Mouse (Mus musculus) ovary, postnatal 14 days (tissue): Measurements from ENCODE around the gene Ppard.

ENCODE experiments used
- DNase-seq: peaks from one replicate; pipeline ENCODE4 v3.0.0; 2022; ENCODE audit warnings: low spot score

Gene Ppard

GRCm38 (mm10) chr17:28224615-28225014 is 7.9 kb upstream of the Ppard start:
- no peak for DNase-seq

GRCm38 (mm10) chr17:28226014-28226413 is 6.5 kb upstream of the Ppard start:
- peak; percentile 84 for DNase-seq

DNA sequence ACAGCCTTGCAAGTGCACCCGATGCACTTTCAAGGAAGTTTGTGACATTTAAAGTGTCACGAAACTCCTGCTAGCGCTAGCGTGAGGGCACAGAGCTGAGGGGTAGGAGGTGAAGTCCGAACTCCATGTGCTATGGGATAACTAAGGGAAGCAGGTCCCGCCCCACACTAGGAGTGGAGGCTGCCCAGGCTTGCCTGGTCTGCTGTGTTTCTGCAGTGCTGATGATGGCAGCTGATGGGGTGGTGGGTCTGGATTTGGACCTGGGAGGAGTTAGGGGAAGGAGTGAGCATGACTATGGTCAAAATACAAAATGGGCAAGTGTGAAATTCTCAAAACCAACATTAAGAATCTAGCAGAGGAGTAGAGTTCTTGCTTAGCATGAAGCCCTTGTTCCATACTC is 2.0 kb upstream of the Ppard start:
- DNase-seq, result no peak

DNA sequence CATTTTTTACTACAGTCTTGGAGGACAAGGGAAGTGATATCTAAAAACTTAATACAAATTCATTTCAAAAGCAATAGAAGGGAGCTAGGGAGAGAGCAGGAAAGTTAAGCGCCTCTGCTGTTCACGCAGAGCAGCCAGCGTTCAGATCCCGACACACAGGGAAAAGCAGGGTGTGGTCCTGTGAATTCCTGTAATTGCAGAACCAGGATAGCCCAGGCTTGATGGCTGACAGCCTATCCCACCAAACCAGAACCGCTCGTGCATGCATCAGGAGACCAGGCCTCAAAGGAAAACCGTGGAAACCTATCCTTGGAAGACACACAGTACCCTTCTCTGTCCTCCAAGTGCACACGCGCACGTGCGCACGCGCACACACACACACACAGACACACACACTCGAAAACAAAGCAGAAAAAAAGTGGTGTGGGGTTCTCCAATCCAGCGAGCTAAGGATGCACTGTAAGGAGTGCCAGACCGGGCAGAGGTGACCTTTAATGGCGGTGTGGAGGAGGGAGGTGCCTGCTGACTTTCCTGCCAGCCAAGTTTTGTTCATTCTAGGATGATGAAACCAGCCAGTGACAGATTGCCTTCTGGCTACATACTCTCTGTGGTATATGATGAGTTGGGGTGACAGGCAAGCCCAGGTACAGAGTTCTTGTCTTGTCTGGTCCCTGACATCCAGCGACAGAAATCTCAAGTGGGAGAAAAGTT is 1.3 kb upstream of the Ppard start:
- DNase-seq, result no peak

- no peak for DNase-seq
Measured at GRCm38 (mm10) chr17:28233091-28233731, 711 bp downstream of the Ppard start.

DNA sequence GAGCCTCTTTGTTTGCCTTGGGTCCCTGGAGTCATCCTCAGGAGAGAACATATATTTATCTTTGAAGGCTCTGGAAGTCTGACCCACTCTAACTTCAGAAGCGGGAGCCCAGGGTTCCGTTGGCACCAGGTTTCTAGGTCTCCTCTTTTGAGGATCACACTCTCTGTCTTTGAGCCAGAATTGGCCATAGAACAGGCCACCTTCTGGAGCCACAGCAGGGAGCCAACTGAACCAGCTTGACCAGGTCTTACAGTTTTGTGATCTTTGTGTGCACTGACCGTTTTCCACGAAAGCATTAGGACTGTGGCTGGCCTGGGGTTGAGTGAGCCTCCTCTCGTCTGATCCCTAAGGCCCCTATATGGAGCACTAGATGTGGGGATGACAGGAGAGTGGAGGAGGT is 2.1 kb downstream of the Ppard start:
- DNase-seq, result no peak

DNA sequence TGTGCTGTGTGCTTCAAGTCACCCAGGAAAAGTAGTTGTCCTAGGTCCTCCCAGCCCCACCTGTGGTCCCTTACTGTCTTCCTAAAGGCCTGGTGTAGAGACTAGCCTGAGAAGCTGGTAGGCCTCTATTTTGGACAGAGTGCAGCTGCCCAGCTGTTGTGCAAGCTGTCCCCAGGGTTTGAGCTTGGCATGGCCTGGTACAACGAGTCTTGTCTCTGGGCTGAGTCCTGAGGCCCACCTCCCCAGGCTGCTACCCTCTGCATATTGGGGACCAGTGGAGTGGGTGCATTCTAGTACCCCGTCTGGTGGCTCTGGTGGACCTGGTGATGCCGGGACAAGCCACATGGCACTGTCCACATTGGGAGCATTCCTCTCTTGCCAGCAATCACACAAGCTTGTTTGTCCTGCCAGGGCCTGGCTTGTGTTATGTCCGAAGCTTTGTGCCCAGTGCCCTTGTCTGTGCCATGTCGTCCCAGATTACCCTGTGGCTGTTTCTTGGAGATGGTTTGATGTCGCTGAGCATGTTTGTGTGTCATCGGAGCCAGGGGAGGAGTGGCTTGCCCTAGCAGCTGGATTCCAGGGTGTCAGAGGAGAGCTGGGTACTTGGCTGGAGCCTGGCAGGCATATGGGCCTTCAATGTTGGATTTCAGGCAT is 3.6 kb downstream of the Ppard start:
- no peak for DNase-seq

- no peak for DNase-seq
Measured at GRCm38 (mm10) chr17:28236636-28237015, 4.1 kb downstream of the Ppard start.

GRCm38 (mm10) chr17:28237362-28237761 is 4.9 kb downstream of the Ppard start:
- no peak for DNase-seq

DNA sequence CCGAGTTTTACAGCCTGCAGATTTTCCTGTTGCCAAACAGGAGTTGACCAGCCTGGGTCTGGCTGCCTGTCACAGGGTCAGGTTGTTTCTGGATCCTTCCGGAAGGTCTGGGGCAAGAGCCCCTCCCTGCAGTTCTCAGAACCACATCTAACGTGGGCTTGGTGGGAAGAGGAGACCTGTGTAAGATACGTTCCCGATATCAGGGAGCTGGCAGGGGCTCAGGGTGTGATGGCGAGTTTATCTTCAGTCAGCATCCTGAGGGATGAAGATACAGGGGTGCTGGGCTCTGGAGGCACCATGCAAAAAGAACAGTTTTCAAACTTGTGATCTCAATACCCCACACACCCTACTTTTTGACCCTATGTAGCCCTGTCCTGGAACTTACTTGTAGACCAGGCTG is 5.4 kb downstream of the Ppard start:
- DNase-seq, result no peak

- no peak for DNase-seq
Measured at GRCm38 (mm10) chr17:28240846-28241245, 8.3 kb downstream of the Ppard start.

DNA sequence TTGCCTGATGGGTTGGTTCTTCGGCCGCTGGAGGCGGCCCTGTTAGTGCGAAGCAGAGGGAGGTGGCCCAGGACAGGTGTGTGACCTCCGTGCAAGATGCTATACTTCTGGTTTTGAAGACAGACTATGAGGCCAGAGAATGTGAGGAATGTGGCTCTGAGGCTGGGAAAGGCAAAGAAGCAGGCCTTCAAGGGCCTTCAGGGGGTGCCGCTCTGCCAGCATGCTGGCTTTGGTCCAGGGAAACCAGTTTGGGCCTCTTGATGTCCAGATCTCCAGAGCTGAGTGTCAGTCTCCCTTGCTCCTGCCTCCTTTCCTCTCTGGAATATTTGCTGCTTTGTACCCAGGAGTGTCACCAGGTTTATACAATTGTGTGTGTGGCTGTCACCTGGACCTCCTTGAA is 9.8 kb downstream of the Ppard start:
- DNase-seq, result no peak

DNA sequence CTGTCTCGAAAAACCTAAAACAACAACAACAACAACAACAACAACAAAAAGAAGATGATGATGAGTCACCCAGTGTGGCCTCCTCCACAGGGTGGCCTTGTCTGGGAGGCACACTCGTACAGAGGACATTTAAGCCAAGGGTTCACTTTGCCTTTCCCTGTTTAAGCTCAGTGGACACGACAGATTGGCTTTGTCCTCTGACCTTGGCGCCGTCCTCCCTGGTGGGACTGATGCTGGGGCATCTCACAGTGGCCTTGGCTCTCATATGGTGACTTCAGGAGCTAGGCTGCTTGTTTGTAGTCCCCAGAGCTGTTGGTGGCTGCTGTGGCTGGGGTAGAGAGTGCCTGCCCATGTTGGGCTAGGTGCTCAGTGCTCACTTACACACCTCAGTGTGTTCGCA is 11.7 kb downstream of the Ppard start:
- no peak for DNase-seq

DNA sequence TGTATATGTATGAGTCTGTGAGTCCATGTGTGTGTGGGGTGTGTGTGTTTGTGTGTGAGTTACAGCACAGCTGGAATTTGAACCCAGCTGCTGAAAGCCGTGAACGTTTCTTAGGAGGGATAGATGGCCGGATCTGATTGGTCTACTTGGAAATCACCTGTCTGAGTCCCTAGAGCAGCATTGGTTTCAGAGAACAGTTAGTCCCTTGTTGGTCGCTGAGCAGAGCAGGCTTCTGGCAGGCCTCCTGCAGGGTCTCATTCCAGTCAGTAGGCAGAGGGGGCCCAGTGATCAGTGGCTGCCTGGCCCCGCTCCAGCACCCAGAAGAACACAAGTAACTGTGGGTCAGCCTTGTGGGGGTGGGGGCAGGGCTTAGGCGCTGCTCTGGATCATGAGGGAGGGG is 12.2 kb downstream of the Ppard start:
- no peak for DNase-seq

DNA sequence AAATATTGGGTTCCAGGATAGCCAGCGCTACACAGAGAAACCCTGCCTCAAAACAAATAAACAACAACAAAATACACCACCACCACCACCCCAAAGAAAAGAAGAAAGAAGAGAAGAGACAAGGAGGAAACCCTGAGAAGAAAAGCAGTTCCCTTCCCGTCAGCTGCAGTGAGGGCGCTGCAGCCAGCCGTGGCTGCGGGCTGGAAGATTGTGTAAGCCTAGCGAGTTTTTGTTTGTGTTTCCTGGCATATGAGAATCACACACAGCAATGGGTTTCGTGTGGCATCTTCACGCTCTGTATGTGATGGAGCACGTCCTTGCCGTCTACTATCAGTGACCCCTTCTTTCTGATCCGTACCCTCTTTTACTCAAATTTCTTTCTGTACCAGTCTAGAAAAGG is 14.1 kb downstream of the Ppard start:
- no peak for DNase-seq

DNA sequence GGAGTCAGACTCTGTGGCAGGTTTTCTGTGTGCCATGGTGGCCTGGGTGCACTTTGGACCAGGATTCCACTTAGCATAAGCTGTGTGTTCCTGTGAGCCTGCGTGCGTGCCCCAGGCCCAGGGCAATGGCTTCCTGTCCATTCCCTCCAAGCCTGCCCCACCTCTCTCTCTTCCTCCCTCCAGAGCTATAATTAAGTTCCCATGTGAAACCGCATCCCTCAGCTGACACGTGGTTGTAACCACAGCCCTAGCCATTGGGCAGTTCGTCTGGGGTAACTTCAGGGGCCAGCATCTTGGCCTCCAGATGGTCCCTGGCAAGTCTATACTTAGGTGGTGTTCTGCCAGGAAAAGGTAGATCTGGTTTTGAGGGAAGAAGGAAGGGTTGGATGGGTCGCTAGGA is 15.1 kb downstream of the Ppard start:
- DNase-seq, result no peak

DNA sequence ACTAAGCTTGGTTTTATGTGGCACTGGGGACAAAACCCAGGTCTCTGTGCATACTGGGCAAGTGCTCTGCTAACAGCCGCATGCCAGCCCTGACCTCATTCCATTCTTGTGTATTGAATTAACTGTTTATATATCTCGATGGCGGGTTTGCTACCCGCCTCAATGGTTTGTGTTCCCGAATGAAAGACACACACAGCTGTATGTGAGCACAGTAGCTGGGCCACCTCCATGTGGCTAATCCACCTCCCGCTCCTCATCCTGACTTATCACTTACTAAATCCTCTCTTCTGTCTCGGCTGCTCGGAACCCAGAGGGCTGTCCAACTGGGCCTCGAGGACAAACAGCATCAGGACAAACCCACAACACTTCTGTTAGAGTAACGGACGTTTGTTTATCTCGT is 16.6 kb downstream of the Ppard start:
- no peak for DNase-seq

- DNase-seq, result no peak
Measured at GRCm38 (mm10) chr17:28251579-28252280, 19.2 kb downstream of the Ppard start.

DNA sequence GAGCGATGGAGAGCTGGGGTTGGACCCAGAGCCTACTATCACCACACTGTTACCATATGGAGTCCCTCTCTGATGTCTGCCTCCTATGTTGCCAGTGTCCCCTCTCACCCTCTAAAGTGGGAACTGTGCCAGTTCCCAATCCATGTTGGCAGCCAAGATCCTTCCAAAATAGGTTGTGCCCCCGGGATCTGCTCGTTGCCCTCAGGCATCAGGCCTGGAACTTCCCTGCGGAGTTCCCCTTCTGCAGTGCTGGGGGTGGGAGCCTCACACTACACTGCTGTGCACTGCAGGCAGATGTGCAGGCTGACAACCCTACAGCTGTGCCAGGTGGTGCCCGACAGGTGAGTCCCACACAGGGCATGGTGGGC is 19.8 kb downstream of the Ppard start:
- DNase-seq, result no peak

GRCm38 (mm10) chr17:28253216-28253615 is 20.7 kb downstream of the Ppard start:
- DNase-seq, result no peak

GRCm38 (mm10) chr17:28254804-28255203 is 22.3 kb downstream of the Ppard start:
- DNase-seq, result no peak

DNA sequence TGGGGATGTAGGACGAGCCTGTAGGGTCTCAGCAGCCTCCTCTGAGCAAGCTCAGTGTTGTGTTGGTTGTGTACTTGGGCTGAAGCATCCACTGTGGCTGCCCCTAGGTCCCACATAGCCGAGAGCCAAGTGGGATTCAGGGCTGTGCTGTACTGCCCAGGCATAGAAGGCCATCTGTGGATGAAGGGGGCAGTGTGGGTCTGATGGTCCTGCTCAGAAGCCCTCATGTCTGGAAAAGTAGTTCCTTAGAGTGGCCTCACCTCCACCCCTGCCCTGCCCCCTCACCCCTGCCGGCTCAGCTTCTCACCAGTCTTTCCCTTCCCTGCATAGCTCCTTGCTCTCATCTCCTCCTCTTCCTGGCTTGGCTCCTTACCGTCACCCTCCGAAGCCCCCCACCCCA is 23.2 kb downstream of the Ppard start:
- DNase-seq, result no peak
